Comparison of ENCODE assay signal across 12 mouse cellular contexts in genomic region chr6:54849179-54850156, GRCm38 (mm10). TPM values are rescaled to one million over a fixed set of nuclear protein-coding genes. Genes with fewer than 3 reads are reported as not detected.
DNase-seq lines count a peak whose midpoint lies in the region; ATAC-seq and TF ChIP-seq lines count a peak whose summit lies in the region.
"Had no signal": no experiment of that assay in that cellular context is flagged by ENCODE, and none has a peak within 500 bp of the region (broad histone marks: within the 10 kb centered on the region; RNA-seq: fewer than 3 reads in every experiment).

No protein-coding gene starts in this region.

- H3K27me3 ChIP-seq in intestine, embryonic 14.5 days (replicated peaks; ENCODE audit: control insufficient read depth, insufficient read depth, low read length): no peaks in the 10 kb centered on the region
- H3K27me3 ChIP-seq in intestine, embryonic 15.5 days (replicated peaks): no peaks in the 10 kb centered on the region
- no peaks in the 10 kb centered on the region for H3K27me3 ChIP-seq in ES-Bruce4 (ENCODE audit: control insufficient read depth, insufficient read depth, low read length, poor library complexity, severe bottlenecking)
- no peaks in the 10 kb centered on the region for H3K27me3 ChIP-seq in splenic B cell, adult 2 months (ENCODE audit: control insufficient read depth, insufficient read depth, low read length, poor library complexity, severe bottlenecking)
- H3K27me3 ChIP-seq: embryonic facial prominence, embryonic 13.5 days had no signal

- no peak overlapping the region for H3K4me3 ChIP-seq in intestine, embryonic 14.5 days (ENCODE audit: low read depth, low read length)
- no peak overlapping the region for H3K4me3 ChIP-seq in intestine, embryonic 15.5 days (replicated peaks)
- no peak overlapping the region for H3K4me3 ChIP-seq in ES-Bruce4 (ENCODE audit: low read depth, low read length)
- H3K4me3 ChIP-seq in left cerebral cortex, adult 2 months: no peak overlapping the region
- H3K4me3 ChIP-seq: embryonic facial prominence, embryonic 13.5 days had no signal

- peaks cover 14% of the 10 kb centered on the region for H3K4me1 ChIP-seq in intestine, embryonic 14.5 days (replicated peaks; ENCODE audit: control insufficient read depth, insufficient read depth, low read length)
- H3K4me1 ChIP-seq in intestine, embryonic 15.5 days (replicated peaks): peaks cover 13% of the 10 kb centered on the region; the same call in 1 of the 2 replicates
- peaks cover 12% of the 10 kb centered on the region for H3K4me1 ChIP-seq in ES-Bruce4 (ENCODE audit: control insufficient read depth, insufficient read depth, low read length)
- H3K4me1 ChIP-seq: embryonic facial prominence, embryonic 13.5 days had no signal

- no peak for TF ChIP-seq CTCF in ES-Bruce4 (IDR thresholded peaks at IDR 0.05; ENCODE audit: low read depth, low read length)
- no peak for TF ChIP-seq CTCF in left cerebral cortex, adult 2 months (IDR thresholded peaks at IDR 0.05)

- no peak overlapping the region for H3K27ac ChIP-seq in intestine, embryonic 14.5 days (ENCODE audit: low read depth)
- no peak overlapping the region for H3K27ac ChIP-seq in intestine, embryonic 15.5 days
- H3K27ac ChIP-seq in ES-Bruce4 (ENCODE audit: insufficient read depth, low read length): peak overlapping the region; percentile 93
- H3K27ac ChIP-seq in left cerebral cortex, adult 2 months: no peak overlapping the region
- H3K27ac ChIP-seq: embryonic facial prominence, embryonic 13.5 days; stomach, postnatal 0 days had no signal

- H3K36me3 ChIP-seq in intestine, embryonic 14.5 days (ENCODE audit: control insufficient read depth, insufficient read depth, low read length): no peaks in the 10 kb centered on the region
- no peaks in the 10 kb centered on the region for H3K36me3 ChIP-seq in intestine, embryonic 15.5 days
- H3K36me3 ChIP-seq in ES-Bruce4 (ENCODE audit: control insufficient read depth, insufficient read depth, low read length, poor library complexity, severe bottlenecking): no peaks in the 10 kb centered on the region
- no peaks in the 10 kb centered on the region for H3K36me3 ChIP-seq in splenic B cell, adult 2 months (ENCODE audit: control insufficient read depth, insufficient read depth, low read length, poor library complexity, severe bottlenecking)
- H3K36me3 ChIP-seq: embryonic facial prominence, embryonic 13.5 days had no signal

- H3K4me2 ChIP-seq in intestine, embryonic 14.5 days (ENCODE audit: low read length): no peak overlapping the region
- no peak overlapping the region for H3K4me2 ChIP-seq in intestine, embryonic 15.5 days (replicated peaks)
- H3K4me2 ChIP-seq: embryonic facial prominence, embryonic 13.5 days had no signal

- 0 out of 2 replicates have a peak, but pooled peaks have one; percentile 59 for ATAC-seq in intestine, embryonic 14.5 days (replicated peaks; ENCODE audit: low FRiP score, low TSS enrichment, low read depth)
- ATAC-seq in intestine, embryonic 15.5 days: no peak
- peak; percentile 22 to 52; a peak in 3 of 4 replicates for ATAC-seq in hematopoietic stem cell, adult 5-6 weeks (replicated peaks in 1 of 2; ENCODE audit: insufficient read depth in 1 of 2, low FRiP score in 2 of 2, low TSS enrichment in 1 of 2, low read depth in 1 of 2, poor library complexity in 2 of 2, severe bottlenecking in 2 of 2)

- no peak overlapping the region for H3K9ac ChIP-seq in intestine, embryonic 14.5 days (ENCODE audit: low read length)
- no peak overlapping the region for H3K9ac ChIP-seq in intestine, embryonic 15.5 days
- H3K9ac ChIP-seq in ES-Bruce4 (ENCODE audit: low read depth, poor library complexity, severe bottlenecking): no peak overlapping the region
- H3K9ac ChIP-seq: embryonic facial prominence, embryonic 13.5 days had no signal

- DNase-seq in intestine, embryonic 14.5 days (ENCODE audit: low spot score): no peak
- DNase-seq in splenic B cell, adult 2 months (ENCODE audit: low read depth, low spot score): peak; percentile 24
- no peak for DNase-seq in retina, postnatal 1 day
- DNase-seq in left cerebral cortex, adult 2 months (ENCODE audit: extremely low spot score in 1 of 2, low spot score in 2 of 2): no peak
- no peak for DNase-seq in urinary bladder, adult 18-20 months (ENCODE audit: low spot score in 2 of 2)
- DNase-seq: heart, postnatal 36 days; kidney, postnatal 25 days had no signal

- TF ChIP-seq EP300 in ES-Bruce4 (IDR thresholded peaks at IDR 0.05; ENCODE audit: insufficient read depth, low read depth, low read length): no peak

- intact Hi-C loops in left cerebral cortex, adult 2 months (cut with DNase I): no loop called here

- TF ChIP-seq POLR2A in ES-Bruce4 (IDR thresholded peaks at IDR 0.05; ENCODE audit: insufficient read depth, low read length): no peak

- H3K9me3 ChIP-seq in intestine, embryonic 14.5 days (ENCODE audit: control insufficient read depth, low read length): no peaks in the 10 kb centered on the region
- H3K9me3 ChIP-seq in intestine, embryonic 15.5 days: no peaks in the 10 kb centered on the region
- no peaks in the 10 kb centered on the region for H3K9me3 ChIP-seq in ES-Bruce4 (replicated peaks; ENCODE audit: control insufficient read depth, insufficient read depth, low read length, poor library complexity, severe bottlenecking)
- H3K9me3 ChIP-seq: embryonic facial prominence, embryonic 13.5 days had no signal

- 29% methylated on average over 4 of the region's 4 CpGs for WGBS in intestine, embryonic 14.5 days
- 26% methylated on average over 4 of the region's 4 CpGs for WGBS in intestine, embryonic 15.5 days

RNA-seq across cellular contexts. Expression of gene Znrf2, which starts 32.8 kb away (rescaled TPM):
- 5.4 and 6.3 TPM in 2 replicates for polyA plus RNA-seq in intestine, embryonic 14.5 days (2014; fragmentation: Nextera tagmentation; extraction: Ambion mirVana)
- polyA plus RNA-seq in intestine, embryonic 15.5 days (2015; fragmentation: Nextera tagmentation; extraction: Ambion mirVana): 5.8 and 6.5 TPM in 2 replicates
- polyA plus RNA-seq in ES-Bruce4 (2011; ENCODE audit: insufficient read depth, insufficient read length, low read depth, missing spikeins): 34.5 and 37.0 TPM in 2 replicates
- total RNA-seq in hematopoietic stem cell, adult 5-6 weeks (2017): 54.6 and 55.4 TPM in 2 replicates
- total RNA-seq in left cerebral cortex, adult 2 months (2021): 10 to 100 TPM; 13.7 to 14.1 TPM
